Mouse (Mus musculus) hindbrain, embryonic 14.5 days (tissue): ENCODE data around the gene Tbc1d22b. TPM values are rescaled to one million over a fixed set of nuclear protein-coding genes. Genes with fewer than 3 reads are reported as not detected.

Source experiments
- ATAC-seq: fragments of 200-750 bp; cut with Nextera tagmentation; 2 replicates; pipeline ENCODE4 v1.8.0; 2017; ENCODE audit warnings: moderate number of reproducible peaks, mild to moderate bottlenecking, moderate TSS enrichment, moderate library complexity; ENCODE audit not compliant: low FRiP score
- DNase-seq: peaks from one replicate; pipeline ENCODE4 v3.0.0-alpha.2; 2015; ENCODE audit warnings: low spot score
- H3K27ac ChIP-seq: fragments of 300-500 bp; sonication (generic); 2 replicates; pipeline ENCODE4 v1.5.1; 2014; ENCODE audit warnings: mild to moderate bottlenecking, moderate library complexity
- H3K27me3 ChIP-seq: fragments of 300-500 bp; sonication (generic); 2 replicates; pipeline ENCODE4 v1.6.1; 2014; ENCODE audit warnings: mild to moderate bottlenecking, low read length, mixed read lengths; ENCODE audit not compliant: control insufficient read depth, insufficient read depth
- H3K36me3 ChIP-seq: fragments of 300-500 bp; sonication (generic); replicated peaks from 2 replicates; pipeline ENCODE4 v1.6.1; 2014; ENCODE audit not compliant: control insufficient read depth, insufficient read depth
- H3K4me1 ChIP-seq: fragments of 300-500 bp; sonication (generic); replicated peaks from 2 replicates; pipeline ENCODE4 v1.6.1; 2014; ENCODE audit warnings: antibody characterized with exemption, low read length, mixed read lengths; ENCODE audit not compliant: control insufficient read depth, insufficient read depth
- H3K4me2 ChIP-seq: fragments of 300-500 bp; sonication (generic); replicated peaks from 2 replicates; pipeline ENCODE4 v1.6.1; 2014; ENCODE audit warnings: mild to moderate bottlenecking, moderate library complexity
- H3K4me3 ChIP-seq: fragments of 300-500 bp; sonication (generic); replicated peaks from 2 replicates; pipeline ENCODE4 v1.5.1; 2014; ENCODE audit warnings: mild to moderate bottlenecking, low read length
- H3K9ac ChIP-seq: fragments of 300-500 bp; sonication (generic); 2 replicates; pipeline ENCODE4 v1.6.1; 2014
- H3K9me3 ChIP-seq: fragments of 300-500 bp; sonication (generic); 2 replicates; pipeline ENCODE4 v1.6.1; 2016; ENCODE audit warnings: low read length; ENCODE audit not compliant: control insufficient read depth
- WGBS: fragments of 180-500 bp; shearing (Covaris S2); extraction: QIAGEN DNeasy Blood & Tissue Kit; methylation state at CpG from one replicate; pipeline ENCODE4 v1.1.7; 2014; 5-methylcytosine and 5-hydroxymethylcytosine counted together
- polyA plus RNA-seq: library from polyadenylated mRNA; unstranded; fragments of >200 nt; fragmentation: Nextera tagmentation; extraction: Ambion mirVana; gene quantifications from 2 replicates; pipeline ENCODE4 v1.2.1, GENCODE M21; 2014

The Tbc1d22b gene
- polyA plus RNA-seq, 1 experiment from 2014 or later, result 27.8 TPM

- H3K4me1 ChIP-seq, result peaks cover 13% of the 10 kb centered on the region
- no peak within 1 kb of the TSS for H3K9ac ChIP-seq
- no peaks in the 10 kb centered on the region for H3K36me3 ChIP-seq
- no peak within 1 kb of the TSS for H3K27ac ChIP-seq
- no peaks in the 10 kb centered on the region for H3K27me3 ChIP-seq
- DNase-seq (no peak), ATAC-seq (no peak)
- H3K4me2 ChIP-seq, result no peak within 1 kb of the TSS
- H3K9me3 ChIP-seq, result no peaks in the 10 kb centered on the region
- 94% methylated on average over 5 of the region's 5 CpGs for WGBS
- H3K4me3 ChIP-seq, result no peak within 1 kb of the TSS
Observed at GRCm38 (mm10) chr17:29552162-29552732, 2.7 kb downstream of the Tbc1d22b start, which contains the start of gene Tmem217. TSS of gene Tmem217 (minus strand) at chr17:29552385.

GRCm38 (mm10) chr17:29554176-29554575 is 4.6 kb downstream of the Tbc1d22b start:
- H3K4me1 ChIP-seq, result peaks cover 13% of the 10 kb centered on the region
- no peak overlapping the region for H3K4me2 ChIP-seq
- no peaks in the 10 kb centered on the region for H3K27me3 ChIP-seq
- no peak overlapping the region for H3K27ac ChIP-seq
- no peak overlapping the region for H3K4me3 ChIP-seq
- no peak for DNase-seq
- ATAC-seq, result no peak
- H3K9ac ChIP-seq, result no peak overlapping the region
- no peaks in the 10 kb centered on the region for H3K36me3 ChIP-seq
- no peaks in the 10 kb centered on the region for H3K9me3 ChIP-seq

- Histone ChIP-seq H3K9ac (no peak overlapping the region), H3K27me3 (no peaks in the 10 kb centered on the region), H3K27ac (no peak overlapping the region), H3K9me3 (no peaks in the 10 kb centered on the region), H3K4me3 (no peak overlapping the region), H3K4me1 (no peaks in the 10 kb centered on the region), H3K36me3 (no peaks in the 10 kb centered on the region), H3K4me2 (no peak overlapping the region)
- WGBS, result 90% methylated on average over 10 of the region's 10 CpGs
- ATAC-seq (no peak), DNase-seq (no peak)
Observed at GRCm38 (mm10) chr17:29556456-29556855, 6.9 kb downstream of the Tbc1d22b start.

- Histone ChIP-seq H3K4me1 (no peaks in the 10 kb centered on the region), H3K27ac (no peak overlapping the region), H3K9me3 (no peaks in the 10 kb centered on the region), H3K4me3 (no peak overlapping the region), H3K27me3 (no peaks in the 10 kb centered on the region), H3K9ac (no peak overlapping the region), H3K36me3 (no peaks in the 10 kb centered on the region), H3K4me2 (no peak overlapping the region)
- ATAC-seq (no peak), DNase-seq (no peak)
- WGBS, result 92% methylated on average over 7 of the region's 7 CpGs
Observed at GRCm38 (mm10) chr17:29556893-29557292, 7.3 kb downstream of the Tbc1d22b start.

DNA sequence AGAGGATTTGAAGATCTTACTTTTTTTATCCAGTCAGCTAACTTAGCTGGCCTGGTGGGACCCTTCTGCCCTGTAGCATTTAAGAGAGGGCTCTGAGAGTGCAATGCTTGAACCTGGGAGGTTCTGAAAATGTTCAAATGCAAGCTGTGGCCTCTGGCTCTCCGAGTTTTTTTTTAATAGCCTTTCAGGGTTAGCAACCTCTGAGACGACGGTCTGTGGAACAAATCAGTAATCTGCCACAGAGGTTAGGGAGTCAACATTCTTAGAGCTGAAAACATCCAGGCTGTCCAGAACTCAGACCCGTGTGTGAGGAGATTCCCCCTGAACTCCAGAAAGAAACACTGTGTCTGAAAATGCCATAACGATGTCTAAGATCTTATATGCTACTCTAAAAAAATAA is 8.9 kb downstream of the Tbc1d22b start:
- ATAC-seq, result no peak

GRCm38 (mm10) chr17:29565521-29565920 is 15.9 kb downstream of the Tbc1d22b start:
- 97% methylated on average over 5 of the region's 5 CpGs for WGBS
- H3K4me3 ChIP-seq, result no peak overlapping the region
- no peaks in the 10 kb centered on the region for H3K9me3 ChIP-seq
- no peak overlapping the region for H3K9ac ChIP-seq
- no peaks in the 10 kb centered on the region for H3K4me1 ChIP-seq
- no peak overlapping the region for H3K27ac ChIP-seq
- H3K27me3 ChIP-seq, result no peaks in the 10 kb centered on the region
- peaks cover 33% of the 10 kb centered on the region for H3K36me3 ChIP-seq
- H3K4me2 ChIP-seq, result no peak overlapping the region
- ATAC-seq (no peak), DNase-seq (no peak)

More for the DNA sequence above, 8.9 kb downstream of the Tbc1d22b start:
- Histone ChIP-seq H3K27me3 (no peaks in the 10 kb centered on the region), H3K9me3 (no peaks in the 10 kb centered on the region), H3K4me2 (no peak overlapping the region), H3K36me3 (no peaks in the 10 kb centered on the region), H3K27ac (no peak overlapping the region), H3K4me1 (no peaks in the 10 kb centered on the region), H3K4me3 (no peak overlapping the region), H3K9ac (no peak overlapping the region)
- WGBS, result 83% methylated on average over 5 of the region's 5 CpGs
- DNase-seq, result no peak

GRCm38 (mm10) chr17:29568435-29568834 is 18.9 kb downstream of the Tbc1d22b start:
- H3K36me3 ChIP-seq, result peaks cover 62% of the 10 kb centered on the region

DNA sequence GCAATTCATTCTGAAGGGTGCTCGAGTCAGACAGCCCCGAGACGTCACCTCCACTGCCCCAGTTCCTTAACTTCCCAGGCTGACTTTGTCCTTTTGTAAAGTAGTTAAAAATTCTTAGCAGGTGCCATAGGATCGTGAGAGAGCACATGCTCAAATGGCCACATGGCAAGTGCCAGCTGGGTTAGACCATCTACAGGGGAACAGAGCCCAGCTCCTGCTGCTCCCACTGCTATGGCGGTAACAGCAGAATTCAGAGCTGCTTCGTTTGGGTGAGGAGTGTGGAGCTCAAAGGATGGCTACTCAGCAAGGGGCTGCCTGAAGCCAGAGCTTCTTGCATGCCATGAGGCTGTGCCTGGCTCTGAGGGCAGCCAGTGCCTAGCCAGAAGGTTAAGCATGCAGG is 20.2 kb downstream of the Tbc1d22b start:
- ATAC-seq, result no peak
- no peaks in the 10 kb centered on the region for H3K4me1 ChIP-seq
- no peak for DNase-seq
- no peak overlapping the region for H3K4me3 ChIP-seq
- 83% methylated on average over 6 of the region's 6 CpGs for WGBS
- no peak overlapping the region for H3K9ac ChIP-seq
- H3K27ac ChIP-seq, result no peak overlapping the region
- H3K36me3 ChIP-seq, result peaks cover 69% of the 10 kb centered on the region
- H3K27me3 ChIP-seq, result no peaks in the 10 kb centered on the region
- no peaks in the 10 kb centered on the region for H3K9me3 ChIP-seq
- H3K4me2 ChIP-seq, result no peak overlapping the region

More at GRCm38 (mm10) chr17:29568435-29568834, 18.9 kb downstream of the Tbc1d22b start:
- H3K9me3 ChIP-seq, result no peaks in the 10 kb centered on the region
- no peak overlapping the region for H3K9ac ChIP-seq
- H3K27me3 ChIP-seq, result no peaks in the 10 kb centered on the region
- H3K4me3 ChIP-seq, result no peak overlapping the region
- no peak overlapping the region for H3K27ac ChIP-seq
- DNase-seq, result no peak
- no peak for ATAC-seq
- no peaks in the 10 kb centered on the region for H3K4me1 ChIP-seq
- no peak overlapping the region for H3K4me2 ChIP-seq
- WGBS, result 93% methylated on average over 15 of the region's 15 CpGs

- H3K27me3 ChIP-seq, result no peaks in the 10 kb centered on the region
Observed at GRCm38 (mm10) chr17:29579579-29580126, 30.1 kb downstream of the Tbc1d22b start.

More at GRCm38 (mm10) chr17:29579579-29580126, 30.1 kb downstream of the Tbc1d22b start:
- H3K4me1 ChIP-seq, result no peaks in the 10 kb centered on the region
- H3K4me3 ChIP-seq, result no peak overlapping the region
- no peak overlapping the region for H3K4me2 ChIP-seq
- ATAC-seq (no peak), DNase-seq (no peak)
- peaks cover 67% of the 10 kb centered on the region for H3K36me3 ChIP-seq
- H3K9ac ChIP-seq, result no peak overlapping the region
- H3K9me3 ChIP-seq, result no peaks in the 10 kb centered on the region
- 87% methylated on average over 4 of the region's 4 CpGs for WGBS
- no peak overlapping the region for H3K27ac ChIP-seq
